Mouse (Mus musculus): ENCODE data around the gene Evi2b. TPM values are rescaled to one million over a fixed set of nuclear protein-coding genes. Genes with fewer than 3 reads are reported as not detected.
A peak's percentile ranks its signal among the peaks of the same experiment; 100 is the strongest.

The Evi2b gene
- 1 to 10 TPM; 3.6 to 3.7 TPM for total RNA-seq (2021)
- long read RNA-seq, experiment 1, partial matches to known transcripts: 0 of 1 reads
- long read RNA-seq, experiment 1, other reads (novel, unspliced or antisense): 0 of 1 reads
- long read RNA-seq, experiment 2, partial matches to known transcripts: 0 of 1 reads
- long read RNA-seq, experiment 2, other reads (novel, unspliced or antisense): 0 of 1 reads

DNA sequence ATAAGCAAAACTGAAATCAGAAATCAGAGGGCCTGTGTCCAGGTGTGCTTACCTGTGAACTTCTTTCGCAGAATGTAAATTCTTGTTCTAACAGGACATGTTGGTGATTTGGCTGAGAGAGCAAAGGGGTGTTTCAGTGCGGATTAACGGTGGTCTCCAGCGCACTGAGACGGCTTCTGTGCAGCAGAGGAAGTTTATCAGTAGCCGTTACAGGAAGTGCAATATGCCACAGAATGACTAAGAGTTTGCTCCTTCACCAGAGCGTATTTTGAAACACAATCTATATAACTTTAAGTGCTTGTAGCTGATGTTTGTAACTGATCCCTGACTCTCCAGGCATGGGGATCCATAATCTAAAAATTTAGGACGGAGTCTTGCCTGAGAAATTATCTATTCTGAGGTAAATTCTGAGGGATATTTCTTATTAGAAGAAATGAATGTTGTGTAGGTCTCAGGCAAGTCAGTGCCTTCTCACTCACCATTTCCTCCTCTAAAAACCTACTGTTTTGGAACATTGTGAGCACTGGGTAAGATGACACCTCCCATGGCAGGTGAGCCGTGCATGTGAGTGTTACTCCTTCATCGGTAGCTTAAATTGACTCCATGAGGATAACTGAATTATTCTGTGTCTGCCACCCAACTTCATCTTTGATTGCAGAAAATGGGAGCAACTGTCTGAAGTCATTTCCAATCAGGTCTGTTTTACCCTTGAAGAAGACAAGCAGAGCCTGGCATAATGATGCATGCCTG, at the start of gene Evi2b:
Gene Evi2b, minus strand, starts transcription at position 203 of the 750 bp plus-strand sequence.
- no peak for DNase-seq

DNA sequence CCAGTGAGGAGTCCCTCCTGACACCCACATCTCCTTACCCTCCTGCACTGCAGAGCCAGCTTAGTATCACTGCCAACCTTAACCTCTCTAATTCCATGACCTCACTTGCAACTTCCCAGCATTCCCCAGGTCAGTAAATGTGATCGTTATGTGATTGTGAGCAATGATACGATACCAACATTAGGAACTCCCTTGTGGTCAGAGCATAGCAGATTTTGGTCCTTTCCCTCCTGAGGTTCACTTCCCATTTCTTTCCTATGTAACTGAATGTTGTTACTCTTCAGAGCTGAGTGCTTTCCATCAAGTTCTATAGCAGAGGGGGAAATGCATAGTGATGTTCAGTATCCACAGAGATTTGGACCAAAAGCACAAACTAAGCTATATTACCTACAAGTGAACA, 46.8 kb upstream of the Evi2b start:
- no peak for DNase-seq

DNA sequence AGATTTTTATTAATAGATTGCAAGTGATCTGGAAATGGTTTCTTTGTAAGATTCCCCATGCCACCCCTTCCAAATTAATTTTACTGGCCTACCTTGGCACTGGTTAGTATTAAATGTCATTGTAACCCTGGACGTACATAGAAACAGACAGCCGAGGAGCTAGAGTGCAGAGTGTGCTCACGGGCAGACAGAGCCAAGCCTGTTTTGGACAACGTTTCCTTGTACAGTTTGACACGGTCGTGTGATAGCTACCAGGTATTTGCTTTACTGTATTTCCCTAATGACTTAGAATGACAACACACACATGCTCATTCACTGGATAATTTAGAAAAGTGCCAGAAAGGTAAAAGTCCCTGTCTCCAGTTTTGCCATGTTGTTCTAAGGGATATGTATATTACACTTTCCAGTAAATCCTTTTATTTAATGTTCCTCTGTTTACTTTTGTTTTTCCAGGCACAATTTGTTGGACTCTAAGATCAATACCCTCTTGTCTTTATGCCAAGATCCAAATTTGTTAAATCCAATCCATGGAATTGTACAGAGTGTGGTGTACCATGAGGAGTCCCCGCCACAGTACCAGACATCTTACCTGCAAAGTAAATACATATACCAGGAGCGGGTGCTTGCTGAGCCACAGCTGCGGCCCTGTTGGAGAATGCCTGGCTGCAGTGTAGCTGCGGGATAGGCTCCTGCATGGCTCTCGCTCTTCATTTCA, 44.8 kb upstream of the Evi2b start:
- no peak for DNase-seq

DNA sequence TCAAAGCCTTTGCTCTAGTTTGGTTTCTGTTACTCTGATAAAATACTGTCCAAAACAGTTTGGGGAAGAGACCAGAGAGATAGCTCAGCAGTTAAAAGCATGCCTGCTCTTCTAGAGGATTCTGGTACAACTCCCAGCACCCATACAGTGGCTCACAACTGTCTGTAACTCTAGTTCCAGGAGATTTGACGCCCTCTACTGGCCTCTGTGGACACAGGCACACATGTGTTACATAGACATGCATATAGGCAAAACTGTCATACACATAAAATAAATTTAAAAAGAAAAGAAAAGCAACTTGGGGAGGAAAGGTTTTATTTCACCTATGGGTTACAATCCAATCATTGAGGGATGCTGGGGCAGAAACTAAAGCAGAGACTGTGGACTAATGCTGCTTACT, 43.4 kb upstream of the Evi2b start:
- DNase-seq: no peak

DNA sequence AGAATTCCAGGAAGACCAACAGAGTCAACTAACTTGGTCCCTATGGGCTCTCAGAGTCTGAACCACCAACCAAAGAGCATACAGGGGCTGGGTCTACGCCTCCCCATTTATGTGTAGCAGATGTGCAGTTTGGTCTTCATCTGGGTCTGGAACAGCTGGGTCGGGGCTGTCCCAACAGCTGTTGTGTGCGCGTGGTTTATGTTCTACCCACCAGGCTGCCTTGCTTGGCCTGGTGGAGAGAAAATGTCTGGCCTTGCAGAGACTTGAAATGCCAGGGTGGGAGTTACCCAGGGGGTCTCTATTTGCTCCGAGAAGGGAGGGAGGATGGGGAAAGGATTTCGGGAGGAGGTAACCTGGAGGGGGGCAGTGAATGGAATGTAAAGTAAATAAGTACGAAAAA, 39.9 kb upstream of the Evi2b start:
- no peak for DNase-seq

DNA sequence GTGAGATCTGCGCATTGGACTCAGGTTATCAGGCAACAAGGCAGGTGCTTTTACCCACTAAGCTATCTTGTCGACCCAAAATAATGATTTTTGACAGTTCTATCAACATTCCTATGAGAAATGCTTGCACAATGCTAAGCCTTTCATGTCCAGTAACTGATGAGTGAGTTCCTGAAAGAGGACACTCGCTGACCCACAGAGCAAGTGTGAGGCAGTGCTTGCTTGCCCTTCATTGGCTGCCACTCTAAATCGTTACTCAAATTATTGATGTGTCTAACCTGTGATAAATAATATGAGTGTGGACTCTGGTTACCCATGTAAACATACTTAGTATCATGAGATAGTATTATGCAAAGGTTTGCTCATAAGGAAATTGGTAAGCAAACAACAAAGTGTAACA, 37.0 kb upstream of the Evi2b start:
- DNase-seq: no peak

DNA sequence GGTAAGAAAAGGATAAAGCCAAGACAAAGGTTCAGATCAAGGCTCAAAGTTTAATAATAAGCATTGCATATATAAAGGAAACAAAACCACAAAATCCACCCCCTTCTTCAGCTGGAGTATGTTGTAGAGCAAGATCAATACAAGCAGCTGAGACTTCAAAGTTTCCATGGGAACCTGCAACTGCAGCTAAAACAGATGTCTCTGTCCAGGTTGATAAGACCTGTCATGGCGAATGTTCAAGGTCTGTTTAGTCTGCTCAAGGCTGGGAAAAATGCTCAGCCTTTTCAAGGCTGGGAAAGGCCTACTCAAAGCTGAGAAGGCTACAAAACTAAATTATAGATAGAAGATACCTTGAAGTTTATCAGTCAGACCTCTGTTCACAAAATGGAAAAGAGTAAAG, 29.1 kb upstream of the Evi2b start:
- no peak for DNase-seq

DNA sequence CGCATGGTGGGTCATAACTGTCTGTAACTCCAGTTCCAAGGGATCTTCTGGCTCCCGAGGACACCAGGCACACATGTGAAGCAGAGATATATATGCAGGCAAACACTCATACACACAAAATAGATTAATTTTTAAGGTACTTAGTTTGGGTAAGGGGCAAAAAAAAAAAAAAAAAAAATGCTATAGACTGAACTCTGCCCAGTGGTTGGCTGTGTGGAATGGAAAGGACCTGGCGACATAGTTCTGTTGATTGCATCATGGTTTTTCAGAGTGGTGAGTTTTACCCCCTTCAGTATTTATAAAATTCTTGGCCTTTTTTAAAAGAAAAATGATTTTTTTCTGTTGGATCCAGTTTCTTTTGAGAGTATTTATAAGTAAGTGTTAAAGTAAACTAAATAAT, 12.7 kb upstream of the Evi2b start:
- no peak for DNase-seq

DNA sequence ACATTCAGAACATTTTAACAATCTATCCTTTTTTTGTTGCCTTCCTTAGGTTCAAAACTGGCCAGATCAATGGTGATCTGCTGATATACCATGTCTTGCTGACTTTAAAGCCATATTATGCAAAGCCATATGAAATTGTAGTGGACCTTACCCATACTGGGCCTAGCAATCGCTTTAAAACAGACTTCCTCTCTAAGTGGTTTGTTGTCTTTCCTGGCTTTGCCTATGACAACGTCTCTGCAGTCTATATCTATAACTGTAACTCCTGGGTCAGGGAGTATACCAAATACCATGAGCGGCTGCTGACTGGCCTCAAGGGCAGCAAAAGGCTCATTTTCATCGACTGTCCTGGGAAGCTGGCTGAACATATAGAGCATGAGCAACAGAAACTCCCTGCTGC, 12.0 kb upstream of the Evi2b start:
- DNase-seq: no peak

DNA sequence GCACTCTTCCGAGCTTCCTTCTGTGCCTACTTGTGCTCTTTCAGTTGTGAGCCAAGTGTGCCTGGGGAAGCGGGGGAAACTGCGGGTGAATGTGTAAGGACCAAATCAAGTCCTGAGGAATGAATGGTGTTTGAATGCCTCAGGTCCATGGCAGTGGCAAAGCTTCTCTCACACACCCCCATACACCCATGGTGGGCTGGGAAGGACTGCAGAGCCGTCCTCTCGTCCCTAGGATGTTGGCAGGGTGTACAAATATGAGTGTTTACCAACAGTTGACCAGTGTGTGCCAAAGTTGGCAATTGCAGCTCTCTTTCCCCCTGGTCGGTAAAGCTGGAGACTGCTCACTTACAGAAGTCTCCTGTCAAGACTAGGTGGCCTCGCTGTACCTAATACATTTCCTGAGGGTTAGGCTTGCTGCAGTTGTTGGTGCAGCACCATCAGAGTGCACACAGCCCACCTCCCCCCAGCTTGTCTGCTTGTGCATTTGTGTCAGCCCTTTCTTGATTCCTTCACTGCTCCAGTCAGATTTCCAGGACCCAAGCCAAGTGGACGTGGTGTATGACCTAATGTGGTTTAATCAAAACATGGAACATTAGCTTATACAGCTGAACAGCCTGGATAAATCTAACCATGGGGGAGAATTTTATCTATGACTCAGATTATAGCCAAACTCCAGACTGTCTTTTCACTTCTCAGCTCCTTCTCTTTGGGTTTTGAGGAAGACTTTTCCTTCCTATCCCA, 10.6 kb upstream of the Evi2b start:
- DNase-seq: peak; percentile 59

DNA sequence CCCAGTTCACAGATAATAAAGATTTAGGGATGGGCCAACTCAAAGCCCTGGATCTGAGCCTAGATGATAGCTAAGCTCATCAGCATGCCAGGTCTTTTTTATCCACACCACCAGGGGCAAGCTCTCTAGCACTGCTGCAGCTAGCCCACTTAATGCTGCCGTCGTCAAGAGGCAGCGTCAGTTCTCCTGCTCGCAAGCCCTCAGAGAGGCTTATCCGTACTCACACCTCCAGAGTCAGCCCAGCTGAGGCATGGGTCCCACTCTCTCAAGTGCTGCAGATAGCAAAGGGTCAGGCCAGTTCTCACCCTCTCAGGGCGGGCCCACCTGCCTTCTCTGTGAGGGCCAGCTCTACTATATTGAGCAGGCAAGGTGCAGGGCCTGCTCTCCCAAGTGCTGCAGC, 9.7 kb upstream of the Evi2b start:
- DNase-seq: no peak

DNA sequence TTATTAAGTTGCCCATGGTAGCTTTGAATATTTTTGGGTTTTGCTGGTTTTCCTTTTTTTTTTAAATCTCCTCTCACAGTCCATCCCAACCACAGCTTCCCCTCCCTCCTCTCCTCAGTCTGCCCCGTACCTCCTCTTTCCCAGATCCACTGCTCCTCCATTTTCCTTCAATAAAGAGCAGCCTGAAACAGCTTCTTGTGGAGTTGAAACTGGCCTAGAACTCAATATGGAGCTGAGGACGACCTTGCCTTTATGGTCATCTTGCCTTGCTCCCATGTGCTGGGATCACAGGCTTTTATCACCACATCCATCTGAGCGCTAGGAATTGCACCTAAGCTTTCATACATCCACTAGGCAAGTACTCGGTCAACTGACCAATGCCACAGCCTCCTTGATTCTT, 7.9 kb upstream of the Evi2b start:
- DNase-seq: no peak

DNA sequence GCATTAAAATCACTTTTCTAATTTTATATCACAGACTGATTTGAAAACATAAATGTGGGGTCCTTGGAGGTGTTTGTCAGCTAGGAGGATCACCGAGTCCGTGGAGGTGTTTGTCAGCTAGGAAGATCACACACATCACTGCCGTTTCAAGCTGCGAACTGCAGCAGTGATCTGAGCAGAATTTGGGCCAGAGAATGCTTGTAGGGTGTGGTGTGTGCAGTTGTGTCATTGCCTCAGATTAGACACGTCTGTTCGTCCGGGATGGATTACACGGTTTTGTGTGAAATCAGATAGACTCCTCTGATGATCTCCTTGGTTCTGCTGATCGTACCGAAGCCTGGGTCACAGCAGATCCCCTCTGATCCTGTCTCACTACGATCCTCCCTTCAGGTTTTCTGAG, 7.2 kb upstream of the Evi2b start:
- no peak for DNase-seq

DNA sequence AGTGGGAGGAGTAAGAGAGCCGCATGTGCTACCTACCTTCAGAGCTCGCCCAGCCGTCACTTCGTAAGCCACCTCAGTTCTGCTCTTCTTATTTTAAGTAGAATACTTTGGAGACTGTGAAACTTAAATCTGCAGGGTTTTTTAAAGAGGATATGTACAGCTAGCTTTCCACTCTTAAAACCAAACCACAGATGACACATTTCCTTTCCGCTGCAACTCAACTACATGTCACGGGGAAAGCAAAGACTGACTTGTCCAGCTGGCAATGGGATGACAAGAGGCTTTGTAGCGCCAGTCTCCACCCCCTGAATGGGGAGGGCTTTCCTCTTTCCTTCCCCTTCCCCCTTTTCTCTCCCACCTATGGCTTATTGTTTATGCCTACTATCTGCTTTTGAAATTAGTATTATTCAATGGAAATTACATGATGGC, 6.8 kb upstream of the Evi2b start, which contains the start of the genes Evi2 and Evi2a:
Gene Evi2, minus strand, starts transcription at position 257 of the 429 bp plus-strand sequence.
Gene Evi2a, minus strand, starts transcription at position 277 of the 429 bp plus-strand sequence.
- no peak for DNase-seq

DNA sequence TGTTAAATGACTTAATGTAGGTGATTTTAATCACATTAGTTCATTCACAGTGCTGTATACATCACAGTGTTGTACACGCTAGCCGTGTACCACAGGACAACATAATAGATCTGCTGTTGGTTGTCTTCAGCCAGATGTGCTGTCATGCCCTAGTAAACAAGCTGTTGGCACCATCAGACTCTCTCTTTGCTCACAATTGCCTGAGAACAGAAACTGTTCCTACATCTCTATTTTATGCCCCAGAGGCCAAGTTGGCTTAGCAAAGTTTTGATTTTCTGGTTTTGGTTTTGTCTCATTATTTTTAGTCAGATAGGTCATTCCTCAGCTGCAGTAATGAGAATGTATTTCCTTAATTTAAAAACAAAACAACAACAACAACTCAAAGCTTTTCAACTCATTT, 6.2 kb upstream of the Evi2b start:
- DNase-seq: no peak

DNA sequence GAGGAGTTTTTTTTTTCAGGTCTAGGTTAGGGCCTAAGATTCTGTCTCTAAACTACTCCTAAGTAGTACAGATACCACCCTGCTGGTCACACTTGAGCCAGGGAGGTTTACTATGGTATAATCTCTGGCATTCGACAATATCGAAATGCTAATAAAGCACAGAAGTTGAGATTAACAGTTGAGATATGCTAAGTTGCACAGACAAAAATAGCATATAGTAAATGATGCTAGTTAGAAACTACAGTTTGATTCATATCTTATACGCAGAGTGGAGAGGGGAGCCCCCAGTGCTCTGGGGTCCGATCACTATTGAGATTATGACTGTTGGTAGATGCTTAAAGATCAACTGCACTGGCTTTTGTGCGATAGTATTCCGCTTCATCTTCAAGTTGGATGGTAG, 5.7 kb upstream of the Evi2b start:
- DNase-seq: no peak

DNA sequence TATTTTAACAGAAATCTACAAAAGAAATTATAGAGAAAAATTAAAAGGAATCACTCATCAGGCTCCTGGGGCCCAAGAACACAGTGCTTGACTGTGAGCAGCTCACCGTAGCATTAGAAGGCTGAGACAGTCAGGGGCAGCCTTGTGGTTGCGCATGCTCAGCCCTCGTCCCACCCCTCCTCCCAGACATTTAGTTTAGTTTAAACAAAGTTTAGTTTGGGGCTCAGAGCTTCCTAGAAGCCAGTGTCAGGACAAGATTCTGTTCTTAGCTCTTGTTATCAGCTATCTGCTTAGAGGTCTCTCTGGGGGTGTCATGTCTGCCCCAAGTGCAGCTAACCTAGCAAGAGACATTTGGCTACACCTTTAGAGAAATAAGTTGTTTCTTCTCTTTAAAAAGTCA, 5.0 kb upstream of the Evi2b start:
- no peak for DNase-seq

DNA sequence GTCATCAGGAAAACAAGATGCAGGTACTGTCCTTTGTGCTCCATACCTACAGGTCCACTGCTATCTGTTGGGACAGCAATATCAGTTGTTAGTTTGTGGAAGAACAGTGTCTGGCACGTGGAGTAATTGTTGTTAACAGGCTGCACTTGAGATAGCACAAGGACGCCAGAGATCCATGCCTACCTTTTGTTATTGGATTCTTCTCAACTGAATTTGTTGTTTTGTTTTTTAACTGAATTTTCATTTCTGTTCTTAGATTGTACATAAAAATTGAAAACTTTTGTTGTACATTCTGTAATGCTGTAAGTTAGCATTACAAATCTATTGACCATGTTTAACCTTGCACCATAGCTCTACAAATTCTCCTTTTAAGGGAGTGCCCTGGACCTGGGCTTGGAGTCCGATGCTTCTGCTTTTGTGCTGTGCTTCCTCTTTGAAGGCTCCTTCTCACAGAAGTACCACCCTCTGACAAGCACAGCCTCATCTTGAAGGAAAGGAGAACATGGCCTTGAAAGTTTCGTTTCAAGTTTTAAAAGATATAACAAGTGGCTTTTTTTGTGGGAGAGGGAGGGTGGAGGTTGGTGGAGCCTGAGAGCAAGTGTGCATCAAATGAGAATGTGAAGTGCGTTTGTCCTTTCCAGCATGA, 4.3 kb upstream of the Evi2b start:
- no peak for DNase-seq

DNA sequence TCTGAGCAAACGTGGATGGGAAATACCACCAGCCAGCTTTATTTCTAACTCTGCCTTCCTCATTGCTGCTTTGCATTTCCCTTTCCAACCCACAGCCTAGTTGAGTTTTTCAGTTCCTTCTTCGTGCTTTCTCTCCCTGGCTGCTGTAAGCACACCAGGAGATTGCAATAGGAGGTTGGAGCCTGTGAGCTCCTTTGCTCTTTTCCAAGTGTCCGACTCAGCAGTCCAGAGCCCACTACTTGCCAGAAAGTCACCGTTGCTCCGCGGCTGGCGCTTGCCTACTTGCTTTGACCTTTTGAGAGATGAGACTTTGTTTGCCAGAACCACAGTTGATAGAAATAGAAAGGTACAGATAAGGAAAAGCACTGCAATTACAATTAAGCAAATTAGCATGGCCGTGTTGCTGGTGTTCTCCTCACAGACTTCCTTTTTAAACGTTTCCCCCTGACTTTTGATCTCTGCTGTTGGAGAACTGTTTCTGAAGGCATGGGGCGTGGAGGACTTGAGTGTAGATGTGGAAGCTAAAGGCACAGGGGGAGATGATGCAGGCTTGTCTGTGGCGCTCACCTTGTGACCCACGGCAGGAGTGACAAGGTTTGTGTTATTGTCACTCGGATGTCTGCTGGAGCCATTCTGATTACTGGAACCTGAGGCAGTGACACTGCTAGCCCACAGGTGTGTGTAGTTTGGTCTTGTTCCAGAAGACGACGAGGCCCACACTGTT, 3.6 kb upstream of the Evi2b start:
- DNase-seq: peak; percentile 39

DNA sequence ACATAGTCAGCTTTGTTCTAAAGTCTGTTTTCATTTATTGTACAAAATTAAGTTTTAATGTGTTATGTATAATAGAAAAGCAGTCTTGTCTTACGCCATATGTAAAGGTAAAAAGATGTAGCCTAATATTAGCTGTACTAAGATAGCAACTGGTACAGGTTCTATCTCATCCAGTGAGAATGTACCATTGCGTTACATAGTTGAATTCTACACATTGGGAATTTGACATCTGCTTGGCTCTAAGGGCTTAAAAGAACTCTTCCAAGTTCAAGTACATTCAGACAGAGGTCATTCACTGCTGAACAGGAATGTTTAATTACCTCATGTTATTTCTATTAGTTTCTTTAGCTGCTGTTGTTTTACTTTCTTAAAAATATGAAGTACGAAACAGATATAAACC, 3.0 kb upstream of the Evi2b start:
- no peak for DNase-seq

DNA sequence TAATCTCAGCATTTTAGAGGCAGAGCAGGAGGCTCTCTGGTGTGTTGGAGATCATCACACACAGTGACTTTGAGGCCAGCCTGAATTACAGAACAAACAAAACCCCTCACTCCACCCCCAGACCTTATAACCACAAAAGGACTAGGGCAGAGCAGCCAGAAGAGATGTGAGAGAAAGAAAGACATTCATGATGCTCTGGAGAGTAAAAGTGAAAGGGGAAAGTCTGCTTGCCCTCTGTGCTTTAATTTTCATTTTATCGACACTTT, 681 bp upstream of the Evi2b start:
- DNase-seq: no peak

DNA sequence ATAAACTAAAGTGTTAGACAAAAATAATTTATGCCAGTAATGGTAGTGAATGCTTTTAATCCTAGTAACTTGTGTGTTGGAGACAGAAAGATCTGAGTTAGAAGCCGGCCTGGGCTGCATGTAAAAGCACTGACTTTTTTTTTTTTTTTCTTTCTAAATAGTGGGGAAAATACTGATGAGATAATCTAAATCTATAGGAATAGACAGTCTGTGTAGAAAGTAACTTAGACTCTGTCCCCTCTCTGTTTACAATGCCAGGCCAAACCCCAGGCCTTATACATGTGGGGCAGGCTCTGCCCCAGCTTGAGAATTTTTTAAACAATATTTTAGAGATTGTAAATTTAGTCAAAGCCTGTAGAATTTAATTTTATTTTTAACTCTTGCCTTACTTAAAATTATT, 618 bp downstream of the Evi2b start:
- no peak for DNase-seq
